Mouse (Mus musculus): ENCODE measurements at regions not wholly inside any gene's neighbourhood (a gene's known extent, or its start where the extent isn't known, plus 50 kb on each side); places are given as distances from the start of the nearest gene placed in this dataset.

- no peak for DNase-seq (ENCODE audit: low spot score)
These were observed 169.8 kb downstream of the 3110018I06Rik start for GRCm38 (mm10) chr12:107658241-107658640.

GRCm38 (mm10) chr12:107658821-107659220 lies 170.4 kb downstream of the 3110018I06Rik start:
- DNase-seq (ENCODE audit: low spot score) = no peak

- no peak for DNase-seq (ENCODE audit: low spot score)
These were observed 174.2 kb downstream of the 3110018I06Rik start for GRCm38 (mm10) chr12:107662624-107663023.

GRCm38 (mm10) chr12:107667836-107668235 lies 179.4 kb downstream of the 3110018I06Rik start:
- DNase-seq (ENCODE audit: low spot score) = no peak

- DNase-seq (ENCODE audit: low spot score) = no peak
These were observed 180.6 kb downstream of the 3110018I06Rik start for GRCm38 (mm10) chr12:107669046-107669445.

- DNase-seq (ENCODE audit: low spot score) = no peak
These were observed 181.0 kb downstream of the 3110018I06Rik start for GRCm38 (mm10) chr12:107669450-107669849.

GRCm38 (mm10) chr12:107669910-107670309 lies 181.5 kb downstream of the 3110018I06Rik start:
- no peak for DNase-seq (ENCODE audit: low spot score)

DNA sequence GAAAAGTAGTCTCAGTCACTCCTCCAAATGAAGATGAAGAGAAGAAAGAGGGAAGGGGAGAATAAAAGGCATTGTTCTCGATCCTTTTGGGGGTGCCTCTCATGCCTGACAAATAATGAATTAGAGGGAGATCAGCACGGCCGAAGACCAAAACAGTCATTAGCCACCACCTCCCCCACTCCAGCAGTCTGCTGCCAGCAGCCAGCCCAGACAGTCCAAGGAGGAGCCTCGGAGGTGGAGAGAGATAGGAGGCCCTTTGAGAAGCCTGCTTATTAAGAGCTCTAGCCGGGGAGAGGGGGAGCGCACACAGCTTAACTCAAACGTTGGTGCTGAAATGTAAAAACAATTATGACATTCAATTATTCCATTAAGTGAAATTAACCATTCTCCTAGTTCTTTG lies 188.6 kb downstream of the 3110018I06Rik start:
- DNase-seq (ENCODE audit: low spot score) = no peak

DNA sequence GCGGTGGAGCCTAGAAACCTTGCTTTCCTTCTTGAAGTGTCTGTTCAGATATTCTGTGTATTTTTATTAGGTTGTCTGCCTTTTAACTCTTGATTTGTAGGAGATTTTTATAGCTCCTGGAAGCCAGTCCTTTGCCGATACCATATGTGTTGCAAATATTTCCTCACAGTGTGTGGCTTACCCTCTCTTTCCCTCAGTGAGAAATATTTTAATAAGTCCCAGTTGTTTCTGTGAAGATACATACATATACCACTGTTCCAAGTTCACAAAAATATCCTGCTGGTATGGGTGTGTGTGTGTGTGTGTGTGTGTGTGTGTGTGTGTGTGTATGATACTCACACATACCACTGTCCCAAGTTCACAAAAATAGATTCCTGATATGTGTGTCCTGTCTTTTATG lies 199.0 kb downstream of the 3110018I06Rik start:
- DNase-seq (ENCODE audit: low spot score) = no peak

DNA sequence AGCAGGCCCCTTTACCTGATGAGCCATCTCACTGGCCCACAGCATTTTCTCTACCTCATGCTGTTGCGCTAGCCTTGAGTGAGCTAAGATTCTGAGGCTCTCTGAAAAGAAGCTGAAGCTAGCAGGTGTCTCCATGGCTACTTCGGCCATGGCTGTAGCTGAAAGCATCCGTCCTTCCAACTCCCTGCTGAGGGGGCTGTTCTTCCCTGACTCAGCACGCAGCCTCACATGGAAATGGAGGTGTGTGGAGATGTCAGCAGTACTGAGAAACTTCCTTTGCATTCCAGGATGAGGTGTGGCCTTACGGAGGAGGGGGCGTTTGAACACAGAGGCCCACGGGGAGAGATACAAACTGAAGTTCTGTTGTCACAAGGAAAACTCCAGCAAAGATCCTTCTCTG lies 201.0 kb downstream of the 3110018I06Rik start:
- no peak for DNase-seq (ENCODE audit: low spot score)

- DNase-seq (ENCODE audit: low spot score) = no peak
These were observed 201.6 kb downstream of the 3110018I06Rik start for GRCm38 (mm10) chr12:107690061-107690460.

GRCm38 (mm10) chr12:107693693-107694092 lies 205.3 kb downstream of the 3110018I06Rik start:
- no peak for DNase-seq (ENCODE audit: low spot score)

- no peak for DNase-seq (ENCODE audit: low spot score)
These were observed 206.6 kb downstream of the 3110018I06Rik start for GRCm38 (mm10) chr12:107695014-107695413.

DNA sequence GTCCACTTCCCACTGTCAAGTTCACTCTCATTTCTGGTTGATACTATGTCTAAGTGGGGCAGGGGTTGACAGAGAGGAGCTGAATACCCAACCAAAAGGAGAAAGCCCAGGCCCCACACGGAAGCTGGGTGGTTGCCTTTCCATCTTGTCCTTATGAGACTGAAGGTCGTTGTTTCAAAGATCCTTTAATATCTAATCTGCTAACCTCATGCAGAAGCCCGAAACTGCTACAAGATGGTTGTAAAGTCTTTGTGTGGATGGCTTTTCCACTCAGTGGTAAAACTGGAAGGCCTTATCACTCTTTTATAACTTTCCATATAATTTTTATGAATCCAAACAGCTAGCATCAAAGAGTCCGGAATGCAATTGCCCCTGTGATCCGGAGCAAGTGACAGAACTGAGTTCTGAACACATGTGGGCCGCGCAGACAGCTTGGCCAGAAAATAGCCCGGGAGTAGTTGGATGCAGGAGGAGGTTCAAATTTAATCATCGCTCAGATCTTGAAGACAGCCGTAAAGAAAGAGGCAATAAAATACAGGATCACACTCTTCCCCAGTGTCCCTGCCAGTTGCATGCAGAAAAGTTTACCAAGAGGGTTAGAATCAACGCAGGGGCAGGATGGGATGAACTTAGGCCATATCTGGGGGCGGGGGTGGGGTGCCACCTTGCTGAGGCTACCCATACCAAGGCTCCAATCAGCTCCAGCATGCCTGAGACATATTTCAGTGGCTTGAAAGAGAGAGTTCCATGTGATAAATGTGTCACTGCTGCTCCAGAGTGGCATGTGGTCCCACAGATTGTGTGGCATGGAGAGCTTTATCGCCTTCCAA lies 207.2 kb downstream of the 3110018I06Rik start:
- no peak for DNase-seq (ENCODE audit: low spot score)

DNA sequence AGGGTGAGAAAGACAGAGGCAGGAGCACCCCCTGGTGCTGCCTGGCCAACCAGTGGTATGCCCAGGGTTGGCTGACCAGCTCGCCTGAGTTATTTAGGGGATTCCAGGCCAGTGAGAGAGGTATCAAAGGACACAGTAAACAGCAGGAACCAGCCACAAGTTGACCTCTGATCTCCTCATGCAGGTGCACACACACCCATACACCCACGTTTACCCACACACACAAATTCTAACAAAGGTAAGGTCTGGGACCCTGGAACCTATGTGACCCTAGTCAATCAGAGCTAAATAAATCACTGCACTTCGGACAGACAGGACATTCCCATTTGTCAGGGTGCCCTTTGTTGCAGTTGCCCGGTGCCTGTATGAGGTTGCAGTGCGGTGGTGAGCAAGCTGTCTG lies 211.9 kb downstream of the 3110018I06Rik start:
- no peak for DNase-seq (ENCODE audit: low spot score)

DNA sequence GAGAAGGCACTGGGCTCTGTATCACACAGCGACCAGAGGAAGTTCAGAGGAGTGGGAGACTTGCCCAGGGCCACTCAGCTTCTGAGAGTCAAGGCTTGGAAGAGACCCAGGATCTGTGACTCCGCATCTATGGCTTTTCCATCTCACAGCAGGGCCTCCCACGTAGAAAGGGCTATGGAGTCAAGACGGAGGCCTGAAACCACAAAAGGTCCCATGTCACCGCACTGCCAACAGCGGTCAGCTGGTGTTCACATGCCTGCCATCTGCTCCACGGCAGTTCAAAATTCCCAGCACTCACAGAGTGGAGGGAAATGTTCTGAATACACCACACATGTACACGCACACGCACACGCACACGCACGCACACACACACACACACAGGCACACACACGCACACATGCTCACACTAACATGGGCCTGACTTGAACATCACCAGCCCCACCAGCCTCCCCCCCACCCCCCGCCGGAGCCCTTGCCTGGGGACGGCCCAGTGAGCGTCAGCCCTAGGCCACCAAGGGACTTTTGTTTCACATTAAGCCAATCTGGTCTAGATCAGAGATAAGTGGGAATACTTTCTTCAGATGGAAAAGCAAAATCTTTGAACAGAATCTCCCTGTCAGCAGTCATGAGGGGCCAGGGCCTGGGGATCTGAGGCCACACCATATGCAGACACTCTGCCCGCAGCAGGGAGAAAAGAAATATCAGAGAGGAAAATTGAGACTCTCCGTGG lies 212.6 kb downstream of the 3110018I06Rik start:
- no peak for DNase-seq (ENCODE audit: low spot score)

DNA sequence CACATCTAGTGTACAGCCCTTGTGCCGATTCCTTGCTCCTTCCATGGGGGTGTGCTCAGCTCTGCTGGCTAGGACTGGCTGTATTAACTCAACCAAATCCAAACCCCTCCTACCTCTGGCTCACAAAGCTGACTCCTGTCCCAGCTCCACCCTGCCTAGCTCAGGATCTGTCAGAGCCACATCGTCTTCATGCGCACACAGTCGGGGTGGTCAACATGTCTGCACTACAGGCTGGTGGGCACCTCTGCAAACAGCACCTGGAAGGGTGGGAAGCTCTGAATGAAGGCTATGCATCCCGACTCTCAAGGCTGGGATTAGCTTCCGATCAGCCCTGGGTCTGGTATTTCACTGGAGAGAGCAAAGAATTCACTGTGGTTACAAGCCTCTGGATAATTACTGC lies 220.4 kb downstream of the 3110018I06Rik start:
- DNase-seq (ENCODE audit: low spot score) = no peak

GRCm38 (mm10) chr12:107711017-107711416 lies 222.6 kb downstream of the 3110018I06Rik start:
- DNase-seq (ENCODE audit: low spot score) = no peak

DNA sequence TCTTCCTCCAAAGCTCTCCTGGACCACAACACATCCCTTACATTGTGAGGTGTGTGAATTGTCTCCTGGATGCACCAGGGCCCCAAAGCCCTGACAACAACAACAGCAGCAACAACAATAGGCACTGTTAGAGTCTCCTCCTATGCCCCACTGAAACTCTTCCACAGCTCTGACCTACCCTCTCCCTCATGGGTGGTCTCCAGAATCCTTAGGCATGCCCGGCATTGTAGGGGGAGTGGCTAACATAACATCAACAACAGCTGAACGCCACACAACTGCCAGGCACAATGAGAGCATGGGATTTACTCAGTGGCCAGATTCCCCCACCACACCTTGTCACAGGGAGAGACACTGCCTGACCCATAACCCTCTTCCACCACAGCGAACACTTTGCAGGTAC lies 223.2 kb downstream of the 3110018I06Rik start:
- DNase-seq (ENCODE audit: low spot score) = no peak

DNA sequence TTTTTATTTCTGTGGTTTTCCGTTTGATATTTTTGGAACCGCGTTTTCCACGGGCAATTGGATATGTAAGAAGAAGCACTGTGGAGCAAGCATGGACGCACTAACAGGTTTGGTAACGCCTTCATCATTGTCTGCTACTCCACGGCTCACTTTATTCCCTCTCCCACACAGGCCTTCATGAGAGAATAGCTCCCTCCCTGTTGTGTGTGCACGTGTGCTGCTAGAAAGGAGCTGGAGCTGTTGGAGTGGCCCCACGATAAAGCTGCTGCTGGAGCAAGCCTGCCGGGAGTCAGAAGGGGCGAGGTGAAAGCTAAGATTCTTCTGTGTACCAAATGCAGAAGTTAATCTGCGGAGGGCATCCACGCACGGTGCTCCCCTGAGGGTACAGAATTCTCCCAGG lies 224.8 kb downstream of the 3110018I06Rik start:
- DNase-seq (ENCODE audit: low spot score) = no peak

- no peak for DNase-seq (ENCODE audit: low spot score)
These were observed 226.4 kb downstream of the 3110018I06Rik start for GRCm38 (mm10) chr12:107714846-107715245.

DNA sequence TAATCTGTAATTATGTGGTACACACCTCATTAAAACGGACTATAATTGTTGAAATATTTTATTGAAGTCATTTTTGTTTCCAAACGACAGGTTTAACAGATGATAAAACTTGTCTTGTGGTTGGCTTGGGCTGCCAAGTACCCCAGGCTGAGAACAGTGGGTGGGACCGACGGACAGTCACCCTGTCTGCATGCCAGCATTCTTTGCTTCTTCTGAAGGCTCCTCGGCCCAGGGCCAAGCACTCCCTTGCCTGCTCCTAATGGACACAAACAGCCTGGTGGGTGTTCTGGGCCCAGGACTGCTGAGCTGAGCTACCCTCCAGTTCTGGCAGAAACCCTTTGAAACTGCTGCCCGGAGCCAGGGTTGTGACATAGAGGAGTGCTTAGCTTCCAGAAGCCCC lies 227.4 kb downstream of the 3110018I06Rik start:
- DNase-seq (ENCODE audit: low spot score) = no peak

DNA sequence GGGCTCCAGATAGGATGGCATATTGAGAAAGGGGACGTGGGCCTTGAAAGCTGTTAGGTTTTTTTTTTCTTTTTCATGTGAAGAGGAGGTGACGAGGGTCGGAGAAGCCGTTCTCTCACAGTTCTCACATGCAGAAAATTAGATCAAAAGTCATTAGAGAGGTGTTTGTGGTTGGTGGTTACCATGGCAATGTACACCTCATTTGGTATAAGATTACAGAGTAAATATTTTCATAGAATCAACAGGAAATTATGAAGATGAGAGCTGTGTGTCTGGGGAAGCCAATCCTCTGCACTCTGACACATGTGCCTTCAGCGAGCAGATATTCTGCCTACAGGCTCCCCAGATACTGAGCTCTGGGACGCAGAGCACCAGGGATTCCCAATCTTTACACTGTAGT lies 232.5 kb downstream of the 3110018I06Rik start:
- no peak for DNase-seq (ENCODE audit: low spot score)
